Mouse (Mus musculus) monocyte, adult 5-6 weeks (primary cell): Measurements from ENCODE around the gene Plk3. TPM values are rescaled to one million over a fixed set of nuclear protein-coding genes. Genes with fewer than 3 reads are reported as not detected.
"Not testable (repeated sequence)": the region's sequence is repeated elsewhere in the genome, so short reads cannot be mapped to it uniquely, and the experiment has no call there.

ENCODE experiments used
- ATAC-seq: fragments of 153-309, 156-312 bp; replicated peaks from 2 replicates; pipeline ENCODE4 v1.8.0; 2017; ENCODE audit warnings: mild to moderate bottlenecking; ENCODE audit not compliant: low TSS enrichment, insufficient number of reproducible peaks, severe bottlenecking, poor library complexity, low FRiP score
- total RNA-seq: library from RNA; stranded (forward); fragments of 200-1000, 200-491, 200-594 nt; gene quantifications from 3 replicates; pipeline ENCODE4 v1.2.3, GENCODE M21; 2017

Plk3 gene
- total RNA-seq = 25.5 to 56.5 TPM (median 52.2 TPM) in 3 replicates

GRCm38 (mm10) chr4:117133817-117134600 is at the start of gene Plk3:
TSS of gene Plk3 (minus strand) at chr4:117133963.
- ATAC-seq = peak; percentile 93

DNA sequence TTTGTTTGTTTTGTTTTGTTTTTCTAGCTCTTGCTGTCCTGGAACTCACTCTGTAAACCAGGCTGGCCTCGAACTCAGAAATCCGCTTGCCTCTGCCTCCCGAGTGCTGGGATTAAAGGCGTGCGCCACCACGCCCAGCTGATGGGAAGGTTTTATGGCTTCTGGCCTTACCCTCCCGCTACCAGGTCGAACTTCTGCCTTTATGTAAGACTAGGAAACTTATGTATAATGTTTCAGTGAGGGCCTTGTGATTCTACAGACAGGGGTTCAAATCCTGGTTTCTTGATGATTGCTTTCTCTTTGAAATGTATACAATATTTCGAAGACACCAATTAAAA is 49.0 kb upstream of the Plk3 start:
- ATAC-seq = not testable (repeated sequence)

DNA sequence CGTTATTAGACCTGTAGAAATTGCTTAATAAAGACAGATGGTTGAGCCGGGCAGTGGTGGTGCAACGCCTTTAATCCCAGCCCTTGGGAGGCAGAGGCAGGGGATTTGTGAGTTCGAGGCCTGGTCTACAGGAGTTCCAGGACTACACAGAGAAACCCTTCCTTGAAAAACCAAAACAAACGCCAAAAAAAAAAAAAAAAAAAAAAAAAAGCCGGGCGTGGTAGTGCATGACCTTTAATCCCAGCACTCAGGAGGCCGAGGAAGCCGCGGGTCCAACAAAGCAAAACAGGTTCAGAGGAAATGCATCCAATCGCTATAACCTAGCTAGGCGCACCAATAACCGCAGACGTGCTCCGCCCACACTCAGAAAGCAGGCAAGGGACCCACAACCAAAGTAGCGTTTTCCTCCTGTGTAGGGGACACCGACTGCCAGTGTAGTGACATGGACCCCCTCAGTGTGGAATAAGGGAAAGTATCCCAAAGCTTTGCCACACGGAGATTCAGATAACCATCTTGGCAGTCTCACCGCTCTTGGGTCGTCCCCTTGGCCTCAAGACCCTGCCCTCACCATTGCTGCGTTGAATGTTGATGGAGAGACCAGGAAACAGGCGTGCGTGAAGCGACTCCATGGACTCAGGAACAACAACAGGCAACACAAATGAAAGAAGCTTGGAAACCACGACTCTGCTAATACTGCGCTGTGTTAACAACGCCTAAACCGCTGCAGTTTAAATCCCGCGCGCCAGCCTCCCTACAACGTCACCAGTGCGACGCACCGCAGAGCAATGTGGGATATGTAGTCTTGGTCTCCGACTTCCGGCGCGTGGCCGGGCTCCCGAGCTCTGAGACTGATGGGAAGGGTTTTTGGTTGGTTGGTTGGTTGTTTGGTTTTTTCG is 48.3 kb upstream of the Plk3 start, which contains the start of gene Kif2c:
TSS of gene Kif2c (minus strand) at position 777 of the 896 bp plus-strand sequence.
- ATAC-seq = peak; percentile 99

- no peak for ATAC-seq
Observed at GRCm38 (mm10) chr4:117169936-117170335, 36.2 kb upstream of the Plk3 start.

DNA sequence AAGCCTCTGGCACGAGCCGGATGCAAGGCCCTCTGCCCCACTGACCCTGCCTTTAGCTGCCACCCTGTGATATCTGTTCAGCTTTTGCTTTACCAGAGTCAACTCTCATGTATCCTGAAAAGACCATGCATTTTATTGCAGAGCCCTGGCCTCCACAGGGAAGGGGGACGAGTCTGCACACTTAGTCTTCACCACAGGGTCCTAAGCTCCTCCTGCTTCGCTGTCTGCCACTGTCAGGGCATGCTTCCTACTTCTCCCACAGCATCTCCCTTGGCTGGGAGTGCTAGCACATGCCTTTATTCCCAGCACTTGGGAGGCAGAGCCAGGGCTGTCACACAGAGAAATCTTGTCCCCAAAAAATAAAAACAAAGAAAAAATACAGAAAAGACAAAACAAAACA is 27.4 kb upstream of the Plk3 start:
- no peak for ATAC-seq

DNA sequence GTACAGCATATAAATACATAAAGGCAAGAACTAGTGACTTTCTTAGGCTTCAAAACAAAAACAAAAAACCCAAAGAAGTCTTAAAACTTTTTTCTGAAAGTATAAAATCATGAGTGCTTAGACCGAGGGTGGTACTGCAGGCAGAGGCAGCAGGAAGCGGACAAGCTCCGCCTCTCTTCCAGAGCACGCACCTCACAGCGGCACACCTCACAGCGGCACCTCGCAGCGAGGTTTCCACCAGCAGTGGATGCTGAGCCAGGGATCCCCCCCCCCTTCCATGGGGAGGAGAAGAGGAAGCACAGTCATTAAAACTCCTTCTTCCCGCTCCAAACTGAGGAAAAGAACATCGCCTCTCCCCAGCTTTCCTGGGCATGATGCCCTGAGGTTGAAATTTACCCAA is 25.9 kb upstream of the Plk3 start:
- ATAC-seq = no peak

- no peak for ATAC-seq
Observed at GRCm38 (mm10) chr4:117156372-117156771, 22.6 kb upstream of the Plk3 start.

DNA sequence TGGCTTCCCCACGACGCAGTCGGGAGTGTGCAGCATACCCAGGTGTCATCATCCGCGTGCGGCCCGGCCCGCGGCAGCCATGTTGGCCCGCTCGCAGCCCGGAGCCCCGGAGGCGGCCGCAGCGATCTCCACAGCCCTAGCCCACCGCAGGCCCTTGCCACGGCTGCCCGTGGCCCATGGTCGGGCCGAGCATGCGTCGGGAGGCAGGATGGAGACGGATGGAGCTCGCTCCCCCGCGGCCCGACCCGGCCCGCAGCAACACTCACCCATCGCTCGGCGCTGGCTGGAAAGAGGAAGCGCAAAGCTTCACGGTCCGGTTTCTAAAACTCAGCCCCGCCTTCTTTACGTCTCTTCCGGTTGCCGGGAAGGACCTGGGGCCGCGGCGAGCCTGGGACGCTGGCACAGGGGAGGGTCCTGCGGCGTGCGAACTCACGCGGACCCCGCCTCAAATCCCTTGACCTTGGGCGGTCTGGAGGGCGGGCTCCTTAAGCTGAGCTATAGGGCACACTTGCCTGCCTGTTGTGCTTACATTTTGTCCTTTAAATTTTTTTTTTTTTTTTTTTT is 22.1 kb upstream of the Plk3 start, which contains the start of gene Rps8:
TSS of gene Rps8 (minus strand) at position 452 of the 564 bp plus-strand sequence.
- ATAC-seq = peak; percentile 88

DNA sequence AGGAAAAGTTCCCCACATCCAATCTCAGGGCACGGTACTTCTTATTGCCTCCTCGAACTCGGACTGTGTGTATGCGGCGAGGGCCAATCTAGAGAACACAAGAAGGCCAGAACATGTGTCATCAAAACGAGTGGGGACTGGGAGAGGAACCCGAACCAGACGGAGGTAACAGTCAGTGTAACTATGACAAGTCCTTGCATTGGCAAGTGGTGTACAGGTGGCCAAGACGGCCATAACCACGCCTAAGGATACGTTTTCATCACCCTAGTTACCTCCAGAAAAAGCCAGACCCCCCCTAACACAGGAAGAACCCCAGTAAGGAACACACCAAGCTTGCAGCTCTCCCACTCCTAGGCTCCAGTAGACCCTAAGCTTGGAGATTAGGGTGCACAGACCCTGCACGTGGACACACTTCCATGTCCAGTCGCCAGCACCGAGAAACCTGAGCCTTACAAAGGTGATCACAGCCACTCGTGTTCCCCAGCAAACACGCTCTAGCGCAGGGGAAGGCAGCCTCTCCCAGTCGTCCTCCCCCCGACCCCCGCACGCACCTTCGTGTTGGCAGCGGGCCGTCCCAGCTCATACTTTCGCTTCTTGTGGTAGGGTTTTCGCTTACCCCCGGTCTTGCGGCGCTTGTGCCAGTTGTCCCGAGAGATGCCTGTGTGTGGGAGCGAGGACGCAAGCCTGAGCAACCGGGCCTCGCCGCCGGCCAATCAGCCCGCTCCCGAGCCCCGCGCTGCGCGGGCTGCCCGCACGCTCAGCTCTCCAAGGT is 21.4 kb upstream of the Plk3 start:
- no peak for ATAC-seq

DNA sequence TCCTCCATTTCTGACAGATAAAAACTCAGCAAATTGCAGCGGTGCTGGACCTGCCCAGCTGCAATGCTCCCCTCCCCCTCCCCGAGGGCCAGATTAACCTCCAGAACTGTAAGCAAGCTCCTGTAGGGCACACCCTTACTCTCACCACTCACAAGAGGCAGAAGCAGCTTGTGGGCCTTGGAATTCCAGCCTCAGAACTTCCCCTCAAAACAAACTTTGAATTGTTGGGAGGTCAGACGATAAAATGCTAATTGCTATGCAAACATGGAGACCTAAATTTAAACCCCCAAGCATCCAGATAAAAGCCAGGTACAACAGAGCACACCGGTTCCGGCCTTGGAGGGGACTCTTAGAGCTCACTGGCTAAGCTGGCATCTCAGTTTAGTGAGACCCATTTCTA is 19.0 kb upstream of the Plk3 start:
- ATAC-seq = no peak

- ATAC-seq = no peak
Observed at GRCm38 (mm10) chr4:117151416-117151815, 17.7 kb upstream of the Plk3 start.

DNA sequence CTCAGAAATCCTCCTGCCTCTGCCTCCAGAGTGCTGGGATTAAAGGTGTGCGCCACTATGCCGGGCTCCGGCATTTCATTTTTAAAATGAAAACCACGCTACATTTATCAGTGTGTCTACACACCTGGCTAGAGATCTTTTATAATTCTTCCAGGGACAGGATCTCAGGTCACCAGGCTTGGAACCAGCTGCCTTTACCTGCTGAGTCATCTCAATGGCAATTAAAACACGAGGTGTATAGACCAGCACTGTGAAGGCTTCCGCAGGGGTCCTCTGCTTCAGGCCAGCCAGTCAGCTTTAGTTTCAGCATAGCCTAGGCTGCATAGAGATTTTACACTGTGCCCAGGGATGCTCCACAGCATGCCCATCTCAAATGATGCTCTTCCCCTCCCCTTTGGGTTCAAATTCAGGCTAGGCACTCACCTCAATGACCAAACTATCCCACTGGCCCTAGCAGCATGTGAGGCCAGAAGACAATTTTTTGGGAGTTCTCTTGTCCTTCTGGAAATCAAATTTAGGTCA is 16.5 kb upstream of the Plk3 start:
- ATAC-seq = no peak

DNA sequence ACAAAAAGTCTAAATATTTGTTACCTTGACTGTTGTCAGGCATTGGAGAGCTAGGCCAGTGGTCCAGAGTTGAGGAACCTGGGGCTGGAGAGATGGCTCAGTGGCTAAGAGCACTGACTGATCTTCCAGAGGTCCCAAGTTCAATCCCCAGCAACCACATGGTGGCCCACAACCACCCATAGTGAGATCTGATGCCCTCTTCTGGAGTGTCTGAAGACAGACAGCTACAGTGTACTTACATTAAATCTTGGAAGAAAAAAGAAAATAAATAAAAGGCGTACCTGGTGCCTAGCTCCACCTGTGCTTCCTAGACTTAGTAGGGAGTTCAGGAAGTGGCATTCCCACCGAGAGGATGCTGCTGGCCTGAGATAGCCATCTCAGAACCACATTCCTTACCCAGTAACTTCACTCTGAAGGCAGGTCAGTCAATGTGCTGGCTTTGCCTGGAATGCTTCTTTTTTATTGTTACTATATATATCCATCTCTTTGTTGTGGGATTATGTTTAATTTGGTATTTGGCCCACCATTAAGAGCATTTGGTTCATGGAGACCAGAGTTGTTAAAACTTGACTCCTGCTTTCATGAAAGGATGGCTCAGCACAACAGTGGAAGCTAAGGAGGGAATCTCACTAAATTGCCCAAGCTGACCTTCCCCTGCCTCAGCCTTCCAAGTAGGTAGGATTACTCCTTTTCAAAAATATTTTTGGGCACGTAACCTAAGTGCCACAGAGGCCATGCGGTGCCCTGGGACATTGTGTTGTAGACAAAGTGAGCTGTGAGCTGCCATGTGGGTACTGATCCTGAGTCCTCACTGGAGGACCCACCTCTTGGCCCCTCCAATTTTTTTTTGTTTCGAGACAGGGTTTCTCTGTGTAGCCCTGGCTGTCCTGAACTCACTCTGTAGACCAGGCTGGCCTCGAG is 15.8 kb upstream of the Plk3 start:
- ATAC-seq = no peak

DNA sequence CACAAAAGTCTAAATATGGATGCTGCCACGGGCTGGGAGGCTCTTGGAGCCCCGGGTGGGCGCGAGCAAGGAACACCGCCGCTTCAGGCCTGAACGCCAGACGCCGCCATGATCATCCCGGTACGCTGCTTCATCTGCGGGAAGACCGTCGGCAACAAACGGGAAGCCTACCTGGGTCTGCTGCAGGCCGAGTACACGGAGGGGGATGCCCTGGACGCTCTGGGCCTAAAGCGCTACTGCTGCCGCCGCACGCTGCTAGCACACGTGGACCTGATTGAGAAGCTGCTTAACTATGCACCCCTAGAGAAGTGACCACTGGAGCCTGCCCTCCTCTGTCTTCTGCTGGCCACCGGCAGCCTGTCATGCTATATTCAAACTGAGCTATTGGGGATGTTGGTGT is 15.1 kb upstream of the Plk3 start:
- ATAC-seq = no peak

GRCm38 (mm10) chr4:117148047-117148713 is 14.4 kb upstream of the Plk3 start:
- no peak for ATAC-seq

- peak; percentile 77 for ATAC-seq
Observed at GRCm38 (mm10) chr4:117146176-117146575, 12.4 kb upstream of the Plk3 start.

GRCm38 (mm10) chr4:117145248-117145647 is 11.5 kb upstream of the Plk3 start:
- ATAC-seq = no peak
